ENCODE assay signal across 23 mouse cellular contexts in the genomic region with DNA sequence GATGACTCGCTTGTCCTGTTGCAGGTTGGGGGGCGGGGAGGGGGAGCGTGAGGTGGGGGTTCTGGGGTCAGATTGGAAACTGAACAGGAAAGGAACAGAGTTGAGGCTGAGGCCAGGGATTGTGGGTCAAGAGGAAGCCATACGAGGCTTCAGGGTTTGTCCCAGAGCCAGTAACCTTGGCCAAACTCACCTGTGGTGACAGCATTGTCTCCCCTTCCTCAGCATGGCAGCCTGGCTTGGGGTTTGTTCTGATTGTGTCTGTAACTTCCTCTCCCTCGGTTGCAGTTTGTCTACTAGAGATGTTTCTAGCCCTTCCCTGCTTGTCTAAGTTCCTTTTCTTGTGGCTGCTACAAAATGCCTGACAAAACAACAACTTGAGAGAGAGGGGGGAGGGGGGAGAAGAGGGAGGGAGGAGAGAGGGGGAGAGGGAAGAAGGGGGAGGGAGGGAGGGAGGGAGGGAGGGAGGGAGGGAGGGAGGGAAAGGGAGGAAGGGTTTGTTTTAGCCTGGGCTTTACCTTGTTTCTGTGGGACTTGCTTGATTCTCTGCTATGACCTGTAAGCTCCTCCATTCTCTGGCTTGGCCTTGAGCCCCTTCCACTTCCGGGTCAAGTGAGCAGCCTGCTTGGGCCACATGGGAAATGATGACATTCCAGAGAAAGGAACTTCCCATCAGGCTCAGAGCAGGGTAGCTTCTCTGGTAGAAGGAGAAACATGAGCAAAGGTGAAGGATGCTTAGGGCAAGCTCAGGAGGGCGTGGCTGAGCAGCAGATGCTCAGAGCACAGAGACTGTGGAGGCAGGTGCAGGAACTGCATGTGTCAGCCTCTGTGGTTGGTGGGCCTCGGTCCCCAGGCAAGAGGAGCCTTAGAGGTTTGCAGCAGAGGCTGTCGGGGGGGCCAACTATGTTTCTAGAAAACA. TPM values are rescaled to one million over a fixed set of nuclear protein-coding genes. Genes with fewer than 3 reads are reported as not detected.
A peak's percentile ranks its signal among the peaks of the same experiment; 100 is the strongest.
DNase-seq lines count a peak whose midpoint lies in the region; ATAC-seq and TF ChIP-seq lines count a peak whose summit lies in the region.
"Had no signal": no experiment of that assay in that cellular context is flagged by ENCODE, and none has a peak within 500 bp of the region (broad histone marks: within the 10 kb centered on the region; RNA-seq: fewer than 3 reads in every experiment).

No protein-coding gene starts in this region.

- no peak for TF ChIP-seq CTCF in cerebellum, adult 2 months (IDR thresholded peaks at IDR 0.05; ENCODE audit: borderline replicate concordance, insufficient read depth, low read depth, low read length)

- peaks cover 34% of the 10 kb centered on the region for H3K4me1 ChIP-seq in forebrain, embryonic 10.5 days
- no peaks in the 10 kb centered on the region for H3K4me1 ChIP-seq in forebrain, embryonic 16.5 days (replicated peaks; ENCODE audit: control insufficient read depth, insufficient read depth, low read length)
- no peaks in the 10 kb centered on the region for H3K4me1 ChIP-seq in cerebellum, adult 2 months (ENCODE audit: control insufficient read depth, insufficient read depth, low read length)
- H3K4me1 ChIP-seq: neural tube, embryonic 12.5 days had no signal

- H3K79me2 ChIP-seq in macrophage (ENCODE audit: inconsistent target), result no peaks in the 10 kb centered on the region

- whole genome bisulfite sequencing in forebrain, embryonic 10.5 days, result 70% methylated on average over 9 of the region's 9 CpGs
- 68% methylated on average over 9 of the region's 9 CpGs for WGBS in forebrain, embryonic 16.5 days
- WGBS in macrophage (ENCODE audit: missing documents), result 42% methylated on average over 6 of the region's 9 CpGs
- WGBS in cerebellum, adult 2 months, result 60% methylated on average over 9 of the region's 9 CpGs

- TF ChIP-seq POLR2A in cerebellum, adult 2 months (IDR thresholded peaks at IDR 0.05; ENCODE audit: borderline replicate concordance, insufficient read depth, low read length), result no peak

- no peaks in the 10 kb centered on the region for H3K36me3 ChIP-seq in forebrain, embryonic 10.5 days (replicated peaks)
- H3K36me3 ChIP-seq in forebrain, embryonic 16.5 days (ENCODE audit: control insufficient read depth, insufficient read depth), result no peaks in the 10 kb centered on the region
- no peaks in the 10 kb centered on the region; the same call in 1 of the 2 replicates for H3K36me3 ChIP-seq in macrophage (ENCODE audit: inconsistent target)
- H3K36me3 ChIP-seq: midbrain, embryonic 13.5 days; neural tube, embryonic 12.5 days had no signal

- no peaks in the 10 kb centered on the region for H3K9me3 ChIP-seq in forebrain, embryonic 10.5 days
- H3K9me3 ChIP-seq in forebrain, embryonic 16.5 days (ENCODE audit: control insufficient read depth, low read length), result no peaks in the 10 kb centered on the region
- H3K9me3 ChIP-seq: midbrain, embryonic 13.5 days; neural tube, embryonic 12.5 days had no signal

- ATAC-seq in forebrain, embryonic 16.5 days, result no peak
- ATAC-seq: hindbrain, embryonic 16.5 days; midbrain, embryonic 13.5 days; Patski had no signal

- H3K27me3 ChIP-seq in forebrain, embryonic 10.5 days (ENCODE audit: poor library complexity, severe bottlenecking), result peaks cover 15% of the 10 kb centered on the region
- no peaks in the 10 kb centered on the region for H3K27me3 ChIP-seq in forebrain, embryonic 16.5 days (replicated peaks; ENCODE audit: control insufficient read depth, insufficient read depth, low read length)
- no peaks in the 10 kb centered on the region for H3K27me3 ChIP-seq in cerebellum, adult 2 months (ENCODE audit: control insufficient read depth, insufficient read depth, low read length)
- H3K27me3 ChIP-seq: midbrain, embryonic 13.5 days; Patski had no signal

- H3K4me2 ChIP-seq in forebrain, embryonic 16.5 days (ENCODE audit: low read length), result no peak overlapping the region
- H3K4me2 ChIP-seq: midbrain, embryonic 13.5 days; neural tube, embryonic 12.5 days had no signal

- no peak overlapping the region for H3K4me3 ChIP-seq in forebrain, embryonic 10.5 days
- H3K4me3 ChIP-seq in forebrain, embryonic 16.5 days (replicated peaks; ENCODE audit: low read length), result no peak overlapping the region
- H3K4me3 ChIP-seq in macrophage (ENCODE audit: inconsistent target), result no peak overlapping the region; the same call in 1 of the 2 replicates
- H3K4me3 ChIP-seq in cerebellum, adult 2 months (replicated peaks; ENCODE audit: insufficient read depth, low read depth, low read length), result no peak overlapping the region
- H3K4me3 ChIP-seq: midbrain, embryonic 13.5 days; neural tube, embryonic 12.5 days had no signal

- no peak for DNase-seq in forebrain, embryonic 10.5 days (ENCODE audit: extremely low spot score, low spot score)
- DNase-seq in MN1 (ENCODE audit: low spot score), result peak; percentile 39
- DNase-seq in thymus, postnatal 14 days, result peak; percentile 80
- DNase-seq in cerebellum, adult 2 months, result no peak
- no peak for DNase-seq in left cerebral cortex, adult 9 months (ENCODE audit: low spot score in 2 of 2)
- no peak for DNase-seq in left cerebral cortex, adult 8-10 months (ENCODE audit: low spot score in 2 of 2)
- DNase-seq: adrenal gland, postnatal 10 days; B cell, adult 2 months; cerebellum, postnatal 10 days; gastrocnemius, postnatal 10 days; heart, postnatal 14 days; kidney, adult 8-10 months; lung, postnatal 14 days had no signal

- H3K27ac ChIP-seq in forebrain, embryonic 10.5 days, result 0 out of 2 replicates have a peak overlapping the region, but pooled peaks have one; percentile 30
- no peak overlapping the region for H3K27ac ChIP-seq in forebrain, embryonic 16.5 days (ENCODE audit: low read length)
- H3K27ac ChIP-seq in macrophage, result peak overlapping the region; percentile 73
- no peak overlapping the region for H3K27ac ChIP-seq in cerebellum, adult 2 months (ENCODE audit: insufficient read depth, low read length)
- H3K27ac ChIP-seq: midbrain, embryonic 13.5 days; neural tube, embryonic 12.5 days had no signal

- H3K9ac ChIP-seq in forebrain, embryonic 16.5 days (replicated peaks; ENCODE audit: low read depth, low read length), result no peak overlapping the region
- H3K9ac ChIP-seq: midbrain, embryonic 13.5 days; neural tube, embryonic 12.5 days had no signal

RNA-seq across cellular contexts. Expression of a gene that starts 7.7 kb away (rescaled TPM):
- polyA plus RNA-seq in forebrain, embryonic 10.5 days (2016; fragmentation: Nextera tagmentation; extraction: Ambion mirVana), result 0.14 and 0.26 TPM in 2 replicates
- polyA plus RNA-seq in forebrain, embryonic 16.5 days (2015; fragmentation: Nextera tagmentation; extraction: Ambion mirVana), result 0.86 and 1.8 TPM in 2 replicates
- 1 to 10 TPM in 3 of 26 experiments, under 1 TPM in 6, not detected in 17; 0.19 to 1.3 (median 0.33) TPM for total RNA-seq in macrophage (2018; cell fraction: chromatin; rRNA removed)
- total RNA-seq in macrophage (2018; cell fraction: cytosol; rRNA removed), result under 1 TPM in 23 of 26 experiments, not detected in 3; 0.03 to 0.90 (median 0.12) TPM
- total RNA-seq in macrophage (2018; cell fraction: nucleus; rRNA removed), result under 1 TPM in 11 of 26 experiments, not detected in 15; 0.17 to 0.75 (median 0.34) TPM
- 0.10 to 0.43 TPM (median 0.26 TPM) in 3 replicates for polyA plus RNA-seq in macrophage (2018)
- 3.7 and 4.4 TPM in 2 replicates for polyA plus RNA-seq in cerebellum, adult 2 months (2012; rRNA removed)
- total RNA-seq in left cerebral cortex, adult 8-10 months (2022), result 1 to 10 TPM; 3.1 to 6.1 (median 4.1) TPM

RNA-seq across cellular contexts. Expression of a gene that starts 8.0 kb away (rescaled TPM):
- 0.90 and 0.97 TPM in 2 replicates for polyA plus RNA-seq in forebrain, embryonic 10.5 days (2016; fragmentation: Nextera tagmentation; extraction: Ambion mirVana)
- 0.65 and 1.1 TPM in 2 replicates for polyA plus RNA-seq in forebrain, embryonic 16.5 days (2015; fragmentation: Nextera tagmentation; extraction: Ambion mirVana)
- 100 to 1,000 TPM in 6 of 26 experiments, 10 to 100 TPM in 20; 29.5 to 159 (median 69.6) TPM for total RNA-seq in macrophage (2018; cell fraction: chromatin; rRNA removed)
- total RNA-seq in macrophage (2018; cell fraction: cytosol; rRNA removed), result 10 to 100 TPM in 2 of 26 experiments, 1 to 10 TPM in 24; 3.4 to 11.8 (median 7.1) TPM
- total RNA-seq in macrophage (2018; cell fraction: nucleus; rRNA removed), result 10 to 100 TPM; 11.4 to 84.1 (median 29.7) TPM
- 5.1 to 14.0 TPM (median 6.6 TPM) in 3 replicates for polyA plus RNA-seq in macrophage (2018)
- 15.1 and 15.8 TPM in 2 replicates for polyA plus RNA-seq in cerebellum, adult 2 months (2012; rRNA removed)
- total RNA-seq in left cerebral cortex, adult 8-10 months (2022), result 10 to 100 TPM in 2 of 4 experiments, 1 to 10 TPM in 2; 8.4 to 13.0 (median 10.4) TPM

RNA-seq across cellular contexts. Expression of a gene that starts 29.0 kb away (rescaled TPM):
- not detected in 2 replicates for polyA plus RNA-seq in forebrain, embryonic 10.5 days (2016; fragmentation: Nextera tagmentation; extraction: Ambion mirVana)
- polyA plus RNA-seq in forebrain, embryonic 16.5 days (2015; fragmentation: Nextera tagmentation; extraction: Ambion mirVana), result not detected in 2 replicates
- not detected for total RNA-seq in macrophage (2018; cell fraction: chromatin; rRNA removed)
- total RNA-seq in macrophage (2018; cell fraction: cytosol; rRNA removed), result not detected
- not detected for total RNA-seq in macrophage (2018; cell fraction: nucleus; rRNA removed)
- polyA plus RNA-seq in macrophage (2018), result not detected in 3 replicates
- polyA plus RNA-seq in cerebellum, adult 2 months (2012; rRNA removed), result not detected in 2 replicates
- total RNA-seq in left cerebral cortex, adult 8-10 months (2022), result not detected
- total RNA-seq: adrenal gland, postnatal 10 days; heart, postnatal 14 days; left cerebral cortex, adult 18-20 months had no signal
- polyA plus RNA-seq: hindbrain, embryonic 16.5 days; large intestine, adult 2 months; limb, embryonic 14.5 days; liver, embryonic 16.5 days; midbrain, embryonic 13.5 days; neural tube, embryonic 12.5 days; Patski had no signal

RNA-seq across cellular contexts. Expression of a gene that starts 29.9 kb away (rescaled TPM):
- polyA plus RNA-seq in forebrain, embryonic 10.5 days (2016; fragmentation: Nextera tagmentation; extraction: Ambion mirVana), result 0.76 and 1.1 TPM in 2 replicates
- polyA plus RNA-seq in forebrain, embryonic 16.5 days (2015; fragmentation: Nextera tagmentation; extraction: Ambion mirVana), result 0.14 TPM in 1 of 2 replicates, not detected in the other
- not detected for total RNA-seq in macrophage (2018; cell fraction: chromatin; rRNA removed)
- under 1 TPM in 3 of 26 experiments, not detected in 23; 0.07 to 0.25 (median 0.19) TPM for total RNA-seq in macrophage (2018; cell fraction: cytosol; rRNA removed)
- not detected for total RNA-seq in macrophage (2018; cell fraction: nucleus; rRNA removed)
- not detected in 3 replicates for polyA plus RNA-seq in macrophage (2018)
- polyA plus RNA-seq in cerebellum, adult 2 months (2012; rRNA removed), result 0.71 and 0.72 TPM in 2 replicates
- 1 to 10 TPM in 3 of 4 experiments, under 1 TPM in 1; 0.95 to 2.3 (median 1.9) TPM for total RNA-seq in left cerebral cortex, adult 8-10 months (2022)
- total RNA-seq: heart, postnatal 14 days had no signal
- polyA plus RNA-seq: large intestine, adult 2 months had no signal

RNA-seq across cellular contexts. Expression of a gene that starts 43.3 kb away (rescaled TPM):
- polyA plus RNA-seq in forebrain, embryonic 10.5 days (2016; fragmentation: Nextera tagmentation; extraction: Ambion mirVana), result not detected in 2 replicates
- not detected in 2 replicates for polyA plus RNA-seq in forebrain, embryonic 16.5 days (2015; fragmentation: Nextera tagmentation; extraction: Ambion mirVana)
- total RNA-seq in macrophage (2018; cell fraction: chromatin; rRNA removed), result not detected
- total RNA-seq in macrophage (2018; cell fraction: cytosol; rRNA removed), result under 1 TPM in 17 of 26 experiments, not detected in 9; 0.09 to 0.35 (median 0.17) TPM
- under 1 TPM in 1 of 26 experiments, not detected in 25; 0.56 TPM for total RNA-seq in macrophage (2018; cell fraction: nucleus; rRNA removed)
- polyA plus RNA-seq in macrophage (2018), result 0.11 to 0.51 TPM in 2 of 3 replicates, not detected in the other
- polyA plus RNA-seq in cerebellum, adult 2 months (2012; rRNA removed), result not detected in 2 replicates
- not detected for total RNA-seq in left cerebral cortex, adult 8-10 months (2022)
- total RNA-seq: adrenal gland, postnatal 10 days; heart, postnatal 14 days; left cerebral cortex, adult 18-20 months had no signal
- polyA plus RNA-seq: hindbrain, embryonic 16.5 days; large intestine, adult 2 months; limb, embryonic 14.5 days; liver, embryonic 16.5 days; midbrain, embryonic 13.5 days; neural tube, embryonic 12.5 days had no signal

Comparison
In these comparisons a context has a peak if more than half of its experiments do, and no peak if none do; other contexts are left out.
1. H3K27ac ChIP-seq: peak in forebrain, embryonic 10.5 days (single experiment) and macrophage (single experiment); none in forebrain, embryonic 16.5 days (single experiment) and cerebellum, adult 2 months (single experiment).
2. DNase-seq: peak in MN1 (single experiment) and thymus, postnatal 14 days (single experiment); none in forebrain, embryonic 10.5 days (single experiment), cerebellum, adult 2 months (0 of 2), left cerebral cortex, adult 9 months (0 of 2) and left cerebral cortex, adult 8-10 months (0 of 2).